In genomic region chr2:158658822-158659221, GRCm38 (mm10) we compare ENCODE assay signal across 9 mouse cellular contexts. TPM values are rescaled to one million over a fixed set of nuclear protein-coding genes. Genes with fewer than 3 reads are reported as not detected.
A peak's percentile ranks its signal among the peaks of the same experiment; 100 is the strongest.
DNase-seq lines count a peak whose midpoint lies in the region; ATAC-seq and TF ChIP-seq lines count a peak whose summit lies in the region.
"Had no signal": no experiment of that assay in that cellular context is flagged by ENCODE, and none has a peak within 500 bp of the region (broad histone marks: within the 10 kb centered on the region; RNA-seq: fewer than 3 reads in every experiment).

No protein-coding gene starts in this region.

- no peaks in the 10 kb centered on the region for H3K4me1 ChIP-seq in liver, adult 2 months (ENCODE audit: control insufficient read depth, insufficient read depth, low read length)
- no peaks in the 10 kb centered on the region for H3K4me1 ChIP-seq in liver, embryonic 12.5 days

- no peak overlapping the region for H3K4me2 ChIP-seq in liver, embryonic 12.5 days

- no peak overlapping the region for H3K9ac ChIP-seq in liver, adult 2 months (ENCODE audit: low read depth, low read length)
- H3K9ac ChIP-seq in liver, embryonic 12.5 days, result no peak overlapping the region

- no peaks in the 10 kb centered on the region for H3K27me3 ChIP-seq in liver, adult 2 months (ENCODE audit: control insufficient read depth, insufficient read depth, low read length)
- H3K27me3 ChIP-seq in liver, embryonic 12.5 days (replicated peaks), result peaks cover 4% of the 10 kb centered on the region; the same call in 1 of the 2 replicates

- TF ChIP-seq CTCF in liver, adult 2 months (IDR thresholded peaks at IDR 0.05; ENCODE audit: low read depth, low read length), result no peak

- peak; percentile 40 for DNase-seq in liver, adult 2 months (ENCODE audit: extremely low read depth, low read depth, low spot score)
- peak; percentile 55 for DNase-seq in forelimb bud, embryonic 11.5 days (ENCODE audit: low read depth, low spot score)
- DNase-seq in kidney, postnatal 10 days, result peak; percentile 76
- DNase-seq in frontal cortex, postnatal 10 days (ENCODE audit: low spot score in 2 of 2), result no peak
- no peak for DNase-seq in thymus, postnatal 0 days (ENCODE audit: low spot score)
- DNase-seq in thymus, postnatal 36 days, result no peak

- no peak overlapping the region for H3K27ac ChIP-seq in liver, adult 2 months (replicated peaks; ENCODE audit: insufficient read depth, low read depth, low read length)
- H3K27ac ChIP-seq in liver, embryonic 12.5 days, result no peak overlapping the region

- no peaks in the 10 kb centered on the region for H3K9me3 ChIP-seq in liver, embryonic 12.5 days (replicated peaks)

- ATAC-seq in liver, embryonic 12.5 days, result no peak
- ATAC-seq in megakaryocyte, adult 5-6 weeks (ENCODE audit: poor library complexity, severe bottlenecking), result peak; percentile 24; the same call in 1 of the 2 replicates

- 17% methylated on average over 6 of the region's 6 CpGs for WGBS in liver, adult 2 months
- WGBS in liver, embryonic 12.5 days (ENCODE audit: insufficient replicate concordance), result 56% methylated on average over 6 of the region's 6 CpGs

- H3K4me3 ChIP-seq in liver, adult 2 months (ENCODE audit: insufficient read depth, low read depth, low read length), result no peak overlapping the region
- no peak overlapping the region for H3K4me3 ChIP-seq in liver, embryonic 12.5 days

- no peak for TF ChIP-seq POLR2A in liver, adult 2 months (IDR thresholded peaks at IDR 0.05; ENCODE audit: extremely low read depth, insufficient read depth, low read length)

- H3K36me3 ChIP-seq in liver, adult 2 months (ENCODE audit: control insufficient read depth, insufficient read depth, low read length), result no peaks in the 10 kb centered on the region
- H3K36me3 ChIP-seq in liver, embryonic 12.5 days, result no peaks in the 10 kb centered on the region

- no peaks in the 10 kb centered on the region for H3K79me2 ChIP-seq in liver, adult 2 months (ENCODE audit: control insufficient read depth, insufficient read depth, low read length)

RNA-seq across cellular contexts. Expression of gene Ppp1r16b, which starts 6.4 kb away (rescaled TPM):
- total RNA-seq in liver, adult 2 months (2014; rRNA removed), result 2.4 and 3.4 TPM in 2 replicates
- polyA plus RNA-seq in liver, adult 2 months (2012; rRNA removed), result 0.70 and 0.99 TPM in 2 replicates
- 1.9 and 2.0 TPM in 2 replicates for polyA plus RNA-seq in liver, embryonic 12.5 days (2016; fragmentation: Nextera tagmentation; extraction: Ambion mirVana)
- total RNA-seq in megakaryocyte, adult 5-6 weeks (2015), result 0.58 and 0.98 TPM in 2 replicates
- 0.70 and 1.3 TPM in 2 replicates for total RNA-seq in megakaryocyte, adult 5-6 weeks (2017)
- polyA plus RNA-seq in thymus, postnatal 0 days (2015; fragmentation: Nextera tagmentation; extraction: Ambion mirVana), result 45.4 and 58.3 TPM in 2 replicates

RNA-seq across cellular contexts. Expression of gene Actr5, which starts 34.1 kb away (rescaled TPM):
- 6.3 and 6.9 TPM in 2 replicates for total RNA-seq in liver, adult 2 months (2014; rRNA removed)
- polyA plus RNA-seq in liver, adult 2 months (2012; rRNA removed), result 3.4 and 4.6 TPM in 2 replicates
- 12.5 and 13.3 TPM in 2 replicates for polyA plus RNA-seq in liver, embryonic 12.5 days (2016; fragmentation: Nextera tagmentation; extraction: Ambion mirVana)
- total RNA-seq in megakaryocyte, adult 5-6 weeks (2015), result 7.1 and 8.0 TPM in 2 replicates
- total RNA-seq in megakaryocyte, adult 5-6 weeks (2017), result 13.0 and 13.1 TPM in 2 replicates
- 16.1 and 18.4 TPM in 2 replicates for polyA plus RNA-seq in thymus, postnatal 0 days (2015; fragmentation: Nextera tagmentation; extraction: Ambion mirVana)

RNA-seq across cellular contexts. Expression of gene Slc32a1, which starts 48.3 kb away (rescaled TPM):
- not detected in 2 replicates for total RNA-seq in liver, adult 2 months (2014; rRNA removed)
- not detected in 2 replicates for polyA plus RNA-seq in liver, adult 2 months (2012; rRNA removed)
- not detected in 2 replicates for polyA plus RNA-seq in liver, embryonic 12.5 days (2016; fragmentation: Nextera tagmentation; extraction: Ambion mirVana)
- 0.07 TPM in 1 of 2 replicates, not detected in the other for total RNA-seq in megakaryocyte, adult 5-6 weeks (2015)
- total RNA-seq in megakaryocyte, adult 5-6 weeks (2017), result 0.12 TPM in 1 of 2 replicates, not detected in the other
- polyA plus RNA-seq in thymus, postnatal 0 days (2015; fragmentation: Nextera tagmentation; extraction: Ambion mirVana), result not detected in 2 replicates
- total RNA-seq: heart, postnatal 10 days had no signal

Comparison
In these comparisons a context has a peak if more than half of its experiments do, and no peak if none do; other contexts are left out.
1. DNase-seq: peak in liver, adult 2 months (single experiment), forelimb bud, embryonic 11.5 days (single experiment) and kidney, postnatal 10 days (single experiment); none in frontal cortex, postnatal 10 days (0 of 2), thymus, postnatal 0 days (single experiment) and thymus, postnatal 36 days (0 of 2).
2. RNA of gene Ppp1r16b, which starts 6.4 kb away (polyA plus RNA-seq): 45.4 to 58.3 TPM in thymus, postnatal 0 days; 1.9 to 2.0 TPM in liver, embryonic 12.5 days and 0.70 to 0.99 TPM in liver, adult 2 months; every median in the first group is over 10 times any median in the second.